8 mouse cellular contexts compared by ENCODE assay signal in genomic region chr9:65631354-65632021, GRCm38 (mm10). TPM values are rescaled to one million over a fixed set of nuclear protein-coding genes. Genes with fewer than 3 reads are reported as not detected.
DNase-seq lines count a peak whose midpoint lies in the region; ATAC-seq and TF ChIP-seq lines count a peak whose summit lies in the region.

No protein-coding gene starts in this region.

- no peaks in the 10 kb centered on the region for H3K9me3 ChIP-seq in ES-E14 (ENCODE audit: control insufficient read depth, insufficient read depth, low read depth, low read length)
- H3K9me3 ChIP-seq in hindbrain, embryonic 10.5 days = no peaks in the 10 kb centered on the region
- no peaks in the 10 kb centered on the region for H3K9me3 ChIP-seq in liver, embryonic 16.5 days (replicated peaks; ENCODE audit: control insufficient read depth, low read length)

- peaks cover 66% of the 10 kb centered on the region for H3K27me3 ChIP-seq in hindbrain, embryonic 10.5 days (ENCODE audit: insufficient read depth, poor library complexity, severe bottlenecking)
- peaks cover 65% of the 10 kb centered on the region for H3K27me3 ChIP-seq in liver, embryonic 16.5 days (ENCODE audit: control insufficient read depth, insufficient read depth, low read depth, low read length)

- H3K4me3 ChIP-seq in ES-E14 (ENCODE audit: insufficient read depth in 1 of 2, low read depth in 1 of 2, low read length in 2 of 2, poor library complexity in 1 of 2, severe bottlenecking in 1 of 2) = peak overlapping the region; percentile 93 to 99
- H3K4me3 ChIP-seq in hindbrain, embryonic 10.5 days = peak overlapping the region; percentile 78
- peak overlapping the region; percentile 55 for H3K4me3 ChIP-seq in liver, embryonic 16.5 days (ENCODE audit: low read depth, low read length)

- peak; percentile 17 for DNase-seq in embryo, embryonic 10 days (ENCODE audit: low spot score)
- DNase-seq in embryo, embryonic 9.5 days (ENCODE audit: extremely low spot score) = no peak
- DNase-seq in ES-E14 (ENCODE audit: low read depth, low spot score) = no peak
- no peak for DNase-seq in hindbrain, embryonic 10.5 days (ENCODE audit: low spot score)
- DNase-seq in ovary, postnatal 14 days (ENCODE audit: low spot score) = no peak
- no peak for DNase-seq in adrenal gland, postnatal 25 days

- H3K4me1 ChIP-seq in ES-E14 (ENCODE audit: control insufficient read depth in 2 of 2, insufficient read depth in 2 of 2, low read length in 2 of 2, poor library complexity in 1 of 2) = peaks cover 10 to 11% of the 10 kb centered on the region in 2 experiments; a peak in 3 of 4 replicates
- H3K4me1 ChIP-seq in hindbrain, embryonic 10.5 days (replicated peaks) = peaks cover 41% of the 10 kb centered on the region
- peaks cover 5% of the 10 kb centered on the region for H3K4me1 ChIP-seq in liver, embryonic 16.5 days (ENCODE audit: control insufficient read depth, low read depth, low read length)

- no peaks in the 10 kb centered on the region for H3K36me3 ChIP-seq in ES-E14 (ENCODE audit: control insufficient read depth, insufficient read depth, low read length, poor library complexity, severe bottlenecking)
- no peaks in the 10 kb centered on the region for H3K36me3 ChIP-seq in hindbrain, embryonic 10.5 days
- H3K36me3 ChIP-seq in liver, embryonic 16.5 days (ENCODE audit: control insufficient read depth, insufficient read depth) = no peaks in the 10 kb centered on the region

- ATAC-seq in liver, embryonic 16.5 days (ENCODE audit: low read depth) = no peak
- ATAC-seq in monocyte, adult 5-6 weeks (replicated peaks; ENCODE audit: insufficient number of reproducible peaks, low FRiP score, low TSS enrichment, poor library complexity, severe bottlenecking) = no peak

- peak overlapping the region; percentile 97 for H3K9ac ChIP-seq in ES-E14 (ENCODE audit: insufficient read depth, low read depth, low read length, poor library complexity, severe bottlenecking)
- H3K9ac ChIP-seq in liver, embryonic 16.5 days (ENCODE audit: low read depth, low read length) = peak overlapping the region; percentile 22; the same call in 1 of the 2 replicates

- in situ Hi-C loops in ES-E14 (cut with MboI; ENCODE audit: low sequenced_read_pairs in 2 of 2, unreplicated experiment in 2 of 2) = no loop called here

- H3K4me2 ChIP-seq in liver, embryonic 16.5 days (ENCODE audit: low read depth, low read length) = peak overlapping the region; percentile 73

- H3K27ac ChIP-seq in ES-E14 (ENCODE audit: insufficient read depth, low read depth, low read length, poor library complexity, severe bottlenecking) = peak overlapping the region; percentile 93
- H3K27ac ChIP-seq in hindbrain, embryonic 10.5 days = peak overlapping the region; percentile 90
- no peak overlapping the region; the same call in 1 of the 2 replicates for H3K27ac ChIP-seq in liver, embryonic 16.5 days (ENCODE audit: low read length)

- 6% methylated on average over 16 of the region's 16 CpGs for WGBS in hindbrain, embryonic 10.5 days
- WGBS in liver, embryonic 16.5 days (ENCODE audit: insufficient replicate concordance) = 11% methylated on average over 16 of the region's 16 CpGs

TF ChIP-seq in ES-E14, 5 proteins besides CTCF, POLR2A, EP300 and RAD21:
- TF ChIP-seq CHD2 (IDR thresholded peaks at IDR 0.05; ENCODE audit: low read depth, low read length) (no peak), HCFC1 (IDR thresholded peaks at IDR 0.05; ENCODE audit: borderline replicate concordance, insufficient read depth, low read length) (no peak), ZC3H11A (IDR thresholded peaks at IDR 0.05; ENCODE audit: borderline replicate concordance, low read depth, low read length) (no peak), MAFK (IDR thresholded peaks at IDR 0.05; ENCODE audit: insufficient read depth, low read depth, low read length) (no peak), ZNF384 (IDR thresholded peaks at IDR 0.05; ENCODE audit: low read depth, low read length) (no peak)

RNA-seq across cellular contexts. Expression of gene Rbpms2, which starts 2.0 kb away (rescaled TPM):
- 44.7 and 64.5 TPM in 2 replicates for total RNA-seq in ES-E14 (2012; rRNA removed)
- polyA plus RNA-seq in hindbrain, embryonic 10.5 days (2016; fragmentation: Nextera tagmentation; extraction: Ambion mirVana) = 28.4 and 32.5 TPM in 2 replicates
- 11.9 and 14.6 TPM in 2 replicates for polyA plus RNA-seq in liver, embryonic 16.5 days (2015; fragmentation: Nextera tagmentation; extraction: Ambion mirVana)
- total RNA-seq in adrenal gland, postnatal 25 days (2021) = 51.5 and 63.3 TPM in 2 replicates
- total RNA-seq in monocyte, adult 5-6 weeks (2017) = 0.48 to 4.1 TPM (median 0.53 TPM) in 3 replicates

RNA-seq across cellular contexts. Expression of gene Oaz2, which starts 36.3 kb away (rescaled TPM):
- 30.1 and 51.5 TPM in 2 replicates for total RNA-seq in ES-E14 (2012; rRNA removed)
- 242 and 269 TPM in 2 replicates for polyA plus RNA-seq in hindbrain, embryonic 10.5 days (2016; fragmentation: Nextera tagmentation; extraction: Ambion mirVana)
- polyA plus RNA-seq in liver, embryonic 16.5 days (2015; fragmentation: Nextera tagmentation; extraction: Ambion mirVana) = 40.7 and 50.9 TPM in 2 replicates
- total RNA-seq in adrenal gland, postnatal 25 days (2021) = 90.9 and 131 TPM in 2 replicates
- total RNA-seq in monocyte, adult 5-6 weeks (2017) = 72.0 to 107 TPM (median 78.2 TPM) in 3 replicates

RNA-seq across cellular contexts. Expression of gene Pif1, which starts 44.5 kb away (rescaled TPM):
- total RNA-seq in ES-E14 (2012; rRNA removed) = 31.8 and 53.8 TPM in 2 replicates
- 24.2 and 27.2 TPM in 2 replicates for polyA plus RNA-seq in hindbrain, embryonic 10.5 days (2016; fragmentation: Nextera tagmentation; extraction: Ambion mirVana)
- 9.6 and 10.9 TPM in 2 replicates for polyA plus RNA-seq in liver, embryonic 16.5 days (2015; fragmentation: Nextera tagmentation; extraction: Ambion mirVana)
- 1.1 and 1.6 TPM in 2 replicates for total RNA-seq in adrenal gland, postnatal 25 days (2021)
- total RNA-seq in monocyte, adult 5-6 weeks (2017) = 0.21 TPM in 1 of 3 replicates, not detected in the others

RNA-seq across cellular contexts. Expression of gene Plekho2, which starts 51.6 kb away (rescaled TPM):
- total RNA-seq in ES-E14 (2012; rRNA removed) = 3.4 and 5.4 TPM in 2 replicates
- polyA plus RNA-seq in hindbrain, embryonic 10.5 days (2016; fragmentation: Nextera tagmentation; extraction: Ambion mirVana) = 14.5 and 15.2 TPM in 2 replicates
- polyA plus RNA-seq in liver, embryonic 16.5 days (2015; fragmentation: Nextera tagmentation; extraction: Ambion mirVana) = 23.1 and 24.5 TPM in 2 replicates
- 58.2 and 64.5 TPM in 2 replicates for total RNA-seq in adrenal gland, postnatal 25 days (2021)
- total RNA-seq in monocyte, adult 5-6 weeks (2017) = 103 to 136 TPM (median 112 TPM) in 3 replicates

Comparison
In these comparisons a context has a peak if more than half of its experiments do, and no peak if none do; other contexts are left out.
1. RNA of gene Pif1, which starts 44.5 kb away (total RNA-seq): 31.8 to 53.8 TPM in ES-E14; 1.1 to 1.6 TPM in adrenal gland, postnatal 25 days and 0.21 TPM in monocyte, adult 5-6 weeks; every median in the first group is over 10 times any median in the second.
2. Peak in every context shown above with its lines, with median percentiles within 50 percentile points of each other: H3K4me3 ChIP-seq.